Mouse (Mus musculus) monocyte, adult 5-6 weeks (primary cell): ENCODE data around the gene Prpf38b. TPM values are rescaled to one million over a fixed set of nuclear protein-coding genes. Genes with fewer than 3 reads are reported as not detected.

Experiments
- ATAC-seq: fragments of 153-309, 156-312 bp; replicated peaks from 2 replicates; pipeline ENCODE4 v1.8.0; 2017; ENCODE audit warnings: mild to moderate bottlenecking; ENCODE audit not compliant: low TSS enrichment, insufficient number of reproducible peaks, severe bottlenecking, poor library complexity, low FRiP score
- total RNA-seq: library from RNA; stranded (forward); fragments of 200-1000, 200-491, 200-594 nt; gene quantifications from 3 replicates; pipeline ENCODE4 v1.2.3, GENCODE M21; 2017

Prpf38b gene
- total RNA-seq: 327 to 440 TPM (median 383 TPM) in 3 replicates

- ATAC-seq: peak; percentile 92
These were observed at the start of gene Prpf38b for GRCm38 (mm10) chr3:108911548-108912413. Prpf38b (minus strand) TSS chr3:108911727.

GRCm38 (mm10) chr3:108961226-108961625, 49.7 kb upstream of the Prpf38b start:
- no peak for ATAC-seq

- ATAC-seq: no peak
These were observed 48.3 kb upstream of the Prpf38b start for GRCm38 (mm10) chr3:108959680-108960295.

DNA sequence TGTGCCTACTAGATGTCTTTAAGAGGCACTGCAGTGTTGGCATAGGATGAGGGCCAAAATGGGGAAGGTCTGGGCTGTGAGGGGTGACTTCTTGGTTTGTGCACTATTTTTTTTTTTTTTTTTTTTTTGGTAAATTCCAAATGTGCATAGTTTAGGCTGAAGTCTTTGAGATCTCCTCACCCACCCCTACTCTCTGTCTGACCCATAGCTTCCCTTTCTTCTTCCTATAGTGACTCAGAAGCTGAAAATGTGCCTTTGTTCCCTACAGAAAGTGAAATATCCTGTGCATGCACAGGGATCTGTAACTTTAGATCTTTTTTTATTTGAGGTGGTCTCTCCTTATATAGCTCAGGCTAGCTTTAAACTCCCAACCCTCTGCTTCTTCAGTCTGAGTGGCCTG, 46.4 kb upstream of the Prpf38b start:
- ATAC-seq: no peak

- no peak for ATAC-seq
These were observed 29.5 kb upstream of the Prpf38b start for GRCm38 (mm10) chr3:108940996-108941395.

GRCm38 (mm10) chr3:108940001-108940633, 28.6 kb upstream of the Prpf38b start, which contains the start of gene Gm9857:
Gm9857 (minus strand) TSS chr3:108940445.
- ATAC-seq: no peak

DNA sequence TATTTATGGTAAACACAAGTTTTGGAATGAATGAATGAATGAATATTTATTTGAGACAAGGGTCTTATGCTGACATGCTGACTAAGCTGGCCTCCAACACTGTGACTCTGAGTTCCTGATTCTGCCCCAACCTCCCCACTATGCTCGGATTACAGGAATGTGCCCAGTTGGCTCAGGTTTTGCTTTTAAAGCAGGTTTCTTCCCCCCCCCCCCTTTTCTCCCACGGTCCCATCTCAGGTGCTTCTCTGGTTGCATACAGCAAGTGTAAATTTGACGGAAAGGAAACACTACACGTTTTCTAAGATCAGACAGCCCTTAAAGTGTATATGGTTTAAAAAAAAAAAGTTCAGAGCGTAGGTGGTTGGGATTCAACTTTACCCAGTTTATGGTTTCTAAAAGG, 28.0 kb upstream of the Prpf38b start, which contains the start of gene Henmt1:
TSS of gene Henmt1 (plus strand) at position 301 of the 400 bp plus-strand sequence.
- ATAC-seq: no peak

- no peak for ATAC-seq
These were observed 27.2 kb upstream of the Prpf38b start for GRCm38 (mm10) chr3:108938691-108939090.

GRCm38 (mm10) chr3:108933557-108933956, 22.0 kb upstream of the Prpf38b start:
- ATAC-seq: no peak

DNA sequence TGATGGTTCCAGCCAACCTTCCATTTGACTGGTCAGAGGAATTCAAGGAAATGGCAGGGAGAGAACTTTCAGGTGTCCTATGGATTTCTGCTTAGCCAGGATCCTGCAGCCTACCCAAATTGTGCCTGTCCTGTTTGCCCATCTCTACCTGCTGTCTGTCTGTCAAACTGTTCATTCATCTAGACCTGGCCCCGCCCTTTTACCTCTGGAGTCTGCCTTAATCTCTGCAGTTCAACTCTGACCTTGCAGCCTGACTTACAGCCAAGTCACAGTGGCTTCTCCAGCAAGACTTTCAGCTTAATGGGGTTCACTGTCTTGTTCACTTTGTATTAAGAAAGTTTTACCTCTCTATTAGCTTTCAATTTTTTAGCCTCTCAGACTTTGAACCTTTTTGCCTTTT, 14.8 kb upstream of the Prpf38b start:
- ATAC-seq: no peak

- no peak for ATAC-seq
These were observed 14.2 kb upstream of the Prpf38b start for GRCm38 (mm10) chr3:108925677-108926076.

DNA sequence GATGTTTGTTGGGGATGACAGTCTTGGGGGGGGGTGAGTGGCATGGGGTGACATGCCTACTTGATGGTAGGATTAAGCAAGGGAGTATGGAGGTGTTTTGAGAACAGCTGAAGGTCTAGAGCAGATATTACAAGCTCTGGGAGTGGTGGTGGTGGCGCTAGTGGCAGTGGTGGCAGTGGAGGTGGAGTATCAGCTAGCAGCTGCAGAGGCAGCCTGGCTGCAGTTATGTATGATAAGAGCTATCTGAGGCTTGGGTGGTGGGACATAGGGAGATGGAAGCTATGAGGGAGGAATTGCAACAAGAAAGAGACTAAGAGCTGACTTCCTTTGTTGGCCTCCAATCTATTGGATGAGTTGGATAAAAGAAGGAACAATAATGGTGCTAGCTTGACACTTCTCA, 10.3 kb upstream of the Prpf38b start:
- ATAC-seq: no peak

DNA sequence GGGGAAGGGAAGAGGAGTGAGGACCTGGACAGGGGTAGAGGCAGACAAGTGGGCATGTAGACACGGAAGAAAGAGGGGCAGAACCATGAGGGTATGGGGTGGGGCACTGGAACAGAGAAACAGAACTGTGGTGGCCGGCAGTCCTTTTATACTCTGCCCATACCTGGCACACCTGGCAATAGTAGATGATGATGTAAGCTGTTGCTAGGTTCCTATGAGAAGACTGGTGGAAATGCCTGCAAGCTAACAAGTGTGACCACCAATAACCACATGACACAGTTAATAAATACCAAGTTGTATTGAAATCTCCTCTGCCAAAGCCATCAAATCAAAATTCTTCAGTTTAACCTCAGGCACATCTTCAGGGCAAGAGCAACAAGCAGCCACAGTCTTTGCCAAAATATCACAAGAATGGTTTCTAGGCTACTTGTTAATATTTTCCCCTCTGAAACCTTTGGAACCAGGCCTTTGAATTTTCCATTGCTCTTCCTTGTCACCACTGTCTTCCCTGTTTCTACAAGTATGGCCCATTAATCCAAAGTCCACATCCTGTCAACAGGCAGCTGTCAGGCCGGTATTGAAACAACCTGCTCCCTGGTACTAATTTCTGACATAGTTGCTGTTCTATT, 9.0 kb upstream of the Prpf38b start:
- no peak for ATAC-seq

GRCm38 (mm10) chr3:108918852-108919251, 7.3 kb upstream of the Prpf38b start:
- no peak for ATAC-seq

- no peak for ATAC-seq
These were observed 6.5 kb upstream of the Prpf38b start for GRCm38 (mm10) chr3:108917986-108918385.

DNA sequence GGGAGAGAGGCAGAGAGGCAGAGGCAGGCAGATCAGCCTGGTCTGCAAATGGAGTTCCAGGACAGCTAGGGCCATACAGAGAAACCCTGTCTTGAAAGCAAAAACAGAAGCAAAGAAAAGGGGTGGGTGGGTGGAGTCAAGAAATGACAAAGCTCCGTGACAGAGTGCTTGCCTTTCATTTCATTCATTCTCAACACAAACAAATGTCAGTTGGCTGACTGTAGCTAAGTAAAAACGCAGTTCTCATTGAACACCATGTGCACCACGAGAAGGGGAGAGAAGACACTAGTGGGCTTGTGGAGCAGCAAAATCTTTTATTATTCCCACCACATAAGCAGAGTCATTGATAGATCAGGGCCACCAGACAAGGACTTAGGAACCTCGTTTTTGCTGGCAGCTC, 5.3 kb upstream of the Prpf38b start:
- no peak for ATAC-seq

- ATAC-seq: no peak
These were observed 4.5 kb upstream of the Prpf38b start for GRCm38 (mm10) chr3:108915999-108916398.

DNA sequence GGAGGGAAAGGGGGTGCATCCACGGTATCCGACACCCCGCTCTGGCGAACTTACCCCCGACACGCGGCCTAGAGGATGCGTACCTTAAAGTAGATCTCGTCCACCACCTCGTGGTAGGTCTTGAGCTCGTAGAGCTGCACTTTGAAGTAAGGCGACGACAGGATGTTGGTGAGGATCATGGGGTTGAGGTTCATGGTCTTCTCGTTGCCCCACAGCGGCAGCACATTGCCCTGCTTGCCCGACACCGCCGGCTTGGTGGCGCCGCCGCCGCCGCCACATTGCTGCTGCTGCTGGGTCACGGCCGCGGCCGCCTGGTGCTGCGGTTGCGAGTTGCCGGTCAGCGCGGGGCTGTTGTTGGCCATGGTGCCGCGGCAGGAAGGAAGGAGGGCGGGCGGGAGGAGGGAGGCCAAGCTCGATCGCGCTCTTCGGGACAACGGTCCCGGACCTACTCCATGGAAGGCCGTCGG, 413 bp downstream of the Prpf38b start:
- ATAC-seq: peak; percentile 80
